Mouse (Mus musculus): Measurements from ENCODE around the gene Mogat2. TPM values are rescaled to one million over a fixed set of nuclear protein-coding genes. Genes with fewer than 3 reads are reported as not detected.

Mogat2 gene
- total RNA-seq, 2 experiments from 2014 or later, result 0.16 to 1.5 TPM

GRCm38 (mm10) chr7:99194511-99194910 lies 43.9 kb downstream of the Mogat2 start:
- DNase-seq, result no peak

GRCm38 (mm10) chr7:99193926-99194325 lies 44.5 kb downstream of the Mogat2 start:
- DNase-seq, result no peak

DNA sequence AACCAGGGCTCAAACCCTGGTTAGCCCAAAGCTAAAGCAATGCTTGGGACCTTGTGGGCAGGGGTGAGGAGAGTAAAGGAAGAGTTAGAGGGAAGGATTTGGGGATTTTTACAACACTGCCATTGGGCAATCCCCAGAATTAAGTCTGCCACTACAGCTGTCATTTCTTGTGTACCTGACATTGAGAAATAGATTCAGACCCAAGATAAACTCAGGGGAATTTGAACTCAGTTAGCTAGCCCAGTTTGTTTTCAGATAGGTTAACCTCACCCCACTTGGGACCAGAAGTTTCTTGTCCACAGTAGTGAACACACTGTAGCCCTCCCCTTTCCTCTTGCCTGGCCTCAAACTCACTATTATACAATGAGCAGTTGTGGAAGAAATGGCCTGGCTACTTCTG lies 47.0 kb downstream of the Mogat2 start:
- no peak for DNase-seq

DNA sequence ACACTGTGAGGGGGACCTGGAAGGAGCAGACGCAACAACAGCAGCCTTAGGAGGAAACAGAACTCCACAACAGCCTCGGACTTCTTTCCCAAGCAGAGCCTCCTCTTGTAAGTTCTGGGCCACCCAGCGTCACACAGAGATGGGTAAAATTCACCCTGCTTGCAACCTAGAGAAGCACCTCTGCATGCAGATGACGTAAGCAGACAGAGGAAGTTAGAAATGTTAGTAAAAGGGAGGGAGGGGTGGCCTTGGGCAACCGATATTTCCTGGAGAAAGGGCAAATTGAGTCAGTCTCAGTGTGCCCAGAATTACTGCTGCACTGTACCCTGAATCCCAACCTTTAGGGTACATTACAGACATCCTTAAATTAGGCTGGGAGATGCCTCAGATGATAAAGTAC lies 48.5 kb downstream of the Mogat2 start:
- no peak for DNase-seq

- DNase-seq, result peak; percentile 57 to 67
These were observed 49.8 kb downstream of the Mogat2 start for GRCm38 (mm10) chr7:99188630-99189029.

DNA sequence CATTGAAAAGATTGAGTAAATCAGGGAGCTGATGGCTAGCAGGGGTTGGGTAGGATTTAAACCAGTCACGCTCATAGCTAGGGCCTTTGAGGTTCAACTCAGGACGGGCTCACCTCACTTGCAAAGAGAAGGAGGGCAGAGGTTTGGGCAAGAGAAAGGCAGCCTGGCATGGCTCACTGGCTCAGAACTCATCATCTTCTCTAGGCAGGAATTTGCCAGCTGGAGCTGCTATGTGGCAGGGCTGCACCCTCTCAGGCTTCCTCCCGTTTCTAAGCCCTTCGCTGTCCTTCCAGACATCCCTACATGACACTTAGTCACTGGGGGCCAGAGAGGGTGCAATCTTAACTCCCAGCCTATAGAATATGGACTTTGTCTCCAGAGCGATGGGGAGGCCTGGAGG lies 51.0 kb downstream of the Mogat2 start:
- peak in 1 of 2 experiments; percentile 48 for DNase-seq

- DNase-seq, result peak in 1 of 2 experiments; percentile 41
These were observed 53.0 kb downstream of the Mogat2 start for GRCm38 (mm10) chr7:99185405-99185804.

GRCm38 (mm10) chr7:99183751-99184150 lies 54.7 kb downstream of the Mogat2 start:
- no peak for DNase-seq

- DNase-seq, result peak; percentile 91
These were observed 55.8 kb downstream of the Mogat2 start, which contains the start of gene Dgat2 for GRCm38 (mm10) chr7:99182432-99183172. Gene Dgat2 (minus strand): TSS chr7:99182719.

DNA sequence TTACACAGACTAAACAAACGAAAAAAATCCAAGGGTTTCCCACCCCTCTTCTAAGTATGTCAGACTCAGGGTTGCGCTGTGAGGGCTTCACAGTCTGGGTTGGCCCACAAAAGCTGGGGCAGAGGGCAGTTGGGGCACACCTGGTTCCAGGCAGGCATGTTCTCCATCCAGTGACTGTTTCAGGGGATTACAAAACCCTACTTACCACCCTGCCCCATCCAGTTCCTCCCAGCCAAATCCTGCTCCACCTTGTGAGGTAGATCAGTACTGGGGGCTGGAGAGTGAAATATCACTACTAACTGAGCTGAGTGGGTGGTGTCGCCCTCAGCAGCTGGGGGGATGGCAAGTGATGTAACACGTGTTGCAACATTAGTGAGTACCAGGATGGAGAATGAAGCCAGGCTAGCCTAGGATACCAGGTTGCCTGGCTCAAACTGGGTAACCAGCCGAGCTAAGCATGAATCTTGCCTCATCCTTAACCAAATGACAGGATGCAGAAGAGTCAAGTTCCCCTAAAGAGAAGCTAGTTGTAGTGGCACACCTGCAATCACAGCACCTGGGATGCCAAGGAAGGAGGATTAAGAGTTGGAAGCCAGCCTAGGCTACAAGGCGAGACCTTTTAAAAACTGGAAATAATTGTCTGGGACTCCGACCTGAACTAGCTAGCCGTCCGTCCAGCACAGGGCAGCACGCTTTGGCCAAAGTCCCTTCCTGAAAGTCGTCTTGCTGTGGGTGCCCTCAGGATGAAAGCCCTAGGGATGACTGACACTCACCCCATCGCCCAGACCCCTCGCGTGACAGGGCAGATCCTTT lies 56.6 kb downstream of the Mogat2 start:
- DNase-seq, result no peak

- no peak for DNase-seq
These were observed 58.3 kb downstream of the Mogat2 start for GRCm38 (mm10) chr7:99180162-99180561.

DNA sequence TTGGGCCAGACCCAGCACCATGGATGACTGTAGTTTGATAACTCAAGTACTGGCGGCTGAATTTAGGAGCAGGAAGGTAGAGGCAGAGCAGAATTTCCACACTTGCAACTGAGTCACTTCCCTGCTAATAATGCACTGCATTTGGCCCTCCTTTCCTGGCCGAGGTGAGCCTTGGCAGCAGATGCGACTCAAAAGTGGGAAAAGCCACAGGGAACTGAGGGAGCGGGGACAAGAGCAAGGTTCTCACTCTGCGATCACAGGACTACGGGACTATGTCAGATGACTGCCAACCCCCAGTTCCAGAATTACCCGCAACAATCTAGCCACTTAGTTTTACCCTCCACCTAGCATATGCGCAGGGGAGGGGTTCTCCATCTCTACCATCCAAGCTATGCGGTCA lies 59.1 kb downstream of the Mogat2 start:
- DNase-seq, result no peak

DNA sequence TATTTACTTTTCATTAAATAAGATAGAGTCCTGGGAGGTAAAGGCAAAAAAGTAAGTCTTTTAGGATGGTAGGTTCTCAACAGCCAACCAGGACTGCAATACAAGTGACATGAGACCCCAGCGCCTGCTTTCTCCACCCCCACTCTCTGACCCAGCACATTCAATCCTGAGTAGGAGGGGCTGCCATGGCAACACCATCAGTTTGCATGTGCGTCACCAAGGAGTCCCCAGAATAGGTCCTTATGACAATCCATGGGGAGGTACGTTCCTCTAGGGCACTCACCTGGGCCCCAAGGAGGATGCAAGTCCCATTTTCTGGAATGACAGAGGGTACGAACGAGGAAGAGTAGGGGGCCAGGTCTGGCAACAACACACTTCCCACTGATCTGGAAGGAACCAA lies 61.0 kb downstream of the Mogat2 start:
- DNase-seq, result no peak

DNA sequence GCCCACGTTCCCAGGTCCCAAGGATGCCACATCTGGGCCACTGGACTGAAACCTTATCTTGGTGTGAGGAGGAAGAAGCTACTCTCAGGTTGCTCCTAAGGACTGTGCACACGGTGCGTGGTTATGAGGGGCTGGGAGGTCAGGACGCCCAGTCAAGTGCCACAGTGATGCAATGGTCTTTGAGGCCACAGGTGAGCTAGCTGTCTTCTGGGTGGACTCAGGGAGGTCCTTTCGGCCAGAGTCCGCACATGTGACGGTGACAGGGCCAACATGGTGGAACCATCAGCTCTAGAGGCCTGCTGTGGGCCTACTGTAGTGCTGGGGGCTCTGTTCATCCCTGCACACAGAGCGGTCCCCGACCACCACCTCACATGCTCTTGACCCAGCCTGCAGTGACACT lies 62.8 kb downstream of the Mogat2 start:
- no peak for DNase-seq

DNA sequence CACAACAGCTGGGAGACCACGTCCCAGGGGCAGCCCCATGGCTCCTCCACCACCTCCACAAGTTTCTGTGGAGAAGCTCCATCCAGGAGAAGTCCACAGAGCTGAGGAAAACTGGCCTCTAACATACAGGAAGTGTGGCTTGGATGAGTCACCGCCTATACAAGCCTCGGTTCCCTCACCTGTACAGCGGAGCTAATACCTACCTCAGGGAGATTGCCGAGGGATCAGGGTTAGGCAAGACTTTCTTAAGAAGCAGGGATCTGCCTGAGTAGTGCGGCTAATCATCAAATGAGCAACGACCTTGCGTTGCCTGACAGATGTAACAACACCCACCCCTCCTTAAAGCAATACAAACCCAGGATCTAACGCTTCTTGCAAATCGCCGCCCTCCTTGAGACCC lies 63.3 kb downstream of the Mogat2 start:
- DNase-seq, result no peak

DNA sequence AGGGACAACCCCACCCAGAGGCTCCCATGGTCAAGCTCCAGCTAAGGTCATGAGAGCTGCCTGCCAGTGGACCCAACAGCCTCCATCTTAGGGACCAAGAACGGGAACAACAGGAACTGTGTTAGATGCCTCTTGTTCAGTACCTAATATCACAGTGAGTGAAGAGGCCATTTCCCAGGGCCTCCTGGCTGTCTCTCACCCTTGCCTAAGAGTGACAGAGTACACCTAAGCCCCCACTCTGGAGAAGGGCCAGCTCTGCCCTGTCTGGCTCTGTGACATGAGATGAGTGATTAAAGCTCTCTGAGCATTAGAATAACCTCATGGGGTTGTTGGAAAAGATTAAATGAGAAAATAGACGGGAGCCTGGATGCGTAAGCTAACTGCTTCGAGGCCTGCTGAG lies 64.4 kb downstream of the Mogat2 start:
- no peak for DNase-seq

- DNase-seq, result no peak
These were observed 65.5 kb downstream of the Mogat2 start for GRCm38 (mm10) chr7:99172898-99173297.

DNA sequence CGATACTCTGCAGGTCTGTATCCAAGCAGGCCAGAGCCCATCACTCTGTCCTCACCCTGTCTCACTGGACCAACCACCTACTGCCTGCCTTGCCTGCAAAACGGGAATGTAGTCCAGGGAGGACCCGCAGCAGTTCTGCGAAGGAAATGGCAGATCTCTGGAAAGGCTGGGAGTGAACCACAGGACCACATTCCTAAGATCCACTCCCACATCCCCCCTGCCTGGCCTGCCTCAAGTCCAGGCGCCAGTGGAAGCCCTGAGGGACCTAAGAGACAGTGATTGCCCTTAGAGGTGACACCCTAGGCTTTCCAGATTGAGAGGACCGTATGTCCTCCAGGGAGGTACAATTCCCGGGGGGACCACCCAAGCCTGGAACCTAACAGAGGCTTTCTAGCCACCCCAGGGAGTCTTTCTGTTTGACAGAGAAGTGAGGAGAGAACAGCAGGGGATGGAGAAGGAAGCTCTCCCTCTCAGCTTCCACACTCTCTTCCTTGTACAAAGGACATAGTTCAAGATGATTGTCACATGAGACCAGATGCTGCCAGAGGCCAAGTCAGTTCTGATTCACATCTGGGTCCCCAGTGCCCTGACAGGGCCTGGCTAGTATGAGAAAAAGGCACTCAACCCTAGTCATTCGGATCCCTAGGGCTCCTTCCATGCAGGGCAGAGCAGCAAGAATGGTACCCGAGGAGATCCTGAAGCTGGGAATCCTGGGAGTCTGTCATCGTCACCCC lies 66.5 kb downstream of the Mogat2 start:
- DNase-seq, result no peak

DNA sequence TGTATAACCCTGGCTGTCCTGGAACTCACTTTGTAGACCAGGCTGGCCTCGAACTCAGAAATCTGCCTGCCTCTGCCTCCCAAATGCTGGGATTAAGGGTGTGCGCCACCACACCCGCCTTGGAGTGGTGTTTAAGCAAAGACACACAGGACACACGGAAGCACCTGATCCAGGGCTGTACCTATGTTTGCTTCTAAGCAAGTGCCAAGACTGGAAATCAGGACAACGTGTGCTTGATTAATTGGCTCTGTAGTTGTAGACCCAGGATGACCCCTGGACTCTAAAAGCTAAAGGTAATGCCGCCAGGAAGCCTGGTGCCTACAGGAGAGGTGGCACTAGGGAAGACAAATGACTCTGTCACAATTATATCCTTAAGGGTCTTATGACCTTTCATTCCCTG lies 67.9 kb downstream of the Mogat2 start:
- DNase-seq, result no peak

DNA sequence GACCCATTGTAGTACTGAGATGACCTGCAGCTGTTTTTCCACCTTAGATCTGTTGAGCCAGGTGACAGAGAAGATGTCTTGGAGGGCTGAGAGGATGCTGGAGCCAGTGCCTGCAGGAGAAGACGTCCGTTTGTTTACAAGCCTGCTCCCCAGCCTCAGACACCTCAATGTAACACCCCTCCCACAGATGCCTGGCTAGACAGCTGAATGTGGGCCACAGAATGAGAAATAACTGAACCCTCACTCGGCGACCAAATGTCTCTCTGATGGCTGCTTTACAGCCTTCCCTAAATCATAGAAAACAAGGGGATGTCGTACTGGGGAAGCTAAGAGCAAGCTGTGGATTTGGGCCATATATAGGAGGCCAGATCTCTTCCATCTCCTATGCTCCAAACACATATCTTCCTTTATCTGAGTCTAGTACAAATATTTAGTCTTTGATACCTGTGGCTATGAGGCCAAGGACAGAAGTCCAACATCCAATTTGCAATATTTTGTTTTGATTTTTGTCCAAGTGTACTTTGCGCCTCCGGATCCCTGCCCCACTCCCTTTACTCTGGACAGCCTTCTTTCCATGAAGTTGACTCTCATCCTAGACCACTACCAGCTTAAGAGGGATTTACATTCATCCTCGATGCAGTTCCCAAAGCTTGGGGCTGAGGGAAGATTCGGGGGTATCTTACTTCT lies 68.6 kb downstream of the Mogat2 start:
- DNase-seq, result no peak

All from adrenal gland, postnatal 36 days (tissue).